Mouse (Mus musculus) retina, postnatal 1 day (tissue): ENCODE data around the gene Sp6.
A peak's percentile ranks its signal among the peaks of the same experiment; 100 is the strongest.

ENCODE experiments used
- DNase-seq: peaks from one replicate; pipeline ENCODE4 v3.0.0-alpha.2; 2012

The Sp6 gene

DNA sequence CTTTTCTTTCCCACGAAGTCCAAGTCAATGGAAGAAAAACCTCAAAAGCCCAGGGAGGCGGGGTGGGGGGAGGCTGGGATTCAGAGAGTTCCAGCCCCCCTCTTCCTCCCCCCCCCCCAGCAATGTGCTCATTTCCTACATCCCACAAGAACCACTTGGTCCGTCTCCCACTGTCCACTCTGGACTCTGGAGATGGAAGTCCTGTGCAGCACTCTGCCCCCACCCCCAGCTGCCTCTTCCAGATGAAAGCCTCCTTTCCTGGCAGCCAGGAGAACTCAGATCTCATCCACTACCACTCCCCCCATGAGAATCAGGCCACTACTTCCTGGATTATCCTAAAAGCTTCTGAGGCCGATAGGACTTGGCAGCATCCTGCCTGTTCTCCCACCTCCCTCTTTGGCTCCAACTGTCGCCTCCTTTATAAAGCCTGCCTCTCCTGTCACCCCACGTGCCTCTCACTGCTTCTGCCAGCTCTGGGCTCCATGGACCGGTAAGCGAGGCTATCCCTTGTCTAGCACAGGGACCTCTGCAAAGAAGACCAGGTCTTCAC is at the start of gene Sp6:
Sp6 (plus strand) TSS at position 274 of the 550 bp plus-strand sequence.
- peak; percentile 64 for DNase-seq

DNA sequence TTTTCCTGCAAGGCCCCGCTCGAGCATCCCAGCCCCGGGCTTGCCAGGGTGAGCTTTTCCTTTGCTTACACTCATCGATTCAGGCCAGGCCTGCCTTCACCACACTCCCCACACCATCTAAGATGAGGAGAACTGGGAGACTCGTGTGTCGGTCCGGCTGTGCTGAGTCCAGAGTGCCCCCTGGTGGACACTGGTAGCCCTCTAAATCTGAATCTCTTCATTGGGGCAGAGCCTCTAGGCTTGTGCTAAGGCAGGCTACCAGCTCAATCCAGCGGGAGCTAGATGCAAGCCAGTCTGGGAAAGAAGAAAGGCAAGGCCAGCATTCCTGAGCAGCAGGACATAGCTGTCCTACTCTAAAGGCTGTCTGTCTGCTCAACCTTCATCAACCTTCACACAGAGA is 49.6 kb upstream of the Sp6 start:
- DNase-seq, result peak; percentile 85

- DNase-seq, result no peak
Observed at GRCm38 (mm10) chr11:96966172-96966571, 47.0 kb upstream of the Sp6 start.

DNA sequence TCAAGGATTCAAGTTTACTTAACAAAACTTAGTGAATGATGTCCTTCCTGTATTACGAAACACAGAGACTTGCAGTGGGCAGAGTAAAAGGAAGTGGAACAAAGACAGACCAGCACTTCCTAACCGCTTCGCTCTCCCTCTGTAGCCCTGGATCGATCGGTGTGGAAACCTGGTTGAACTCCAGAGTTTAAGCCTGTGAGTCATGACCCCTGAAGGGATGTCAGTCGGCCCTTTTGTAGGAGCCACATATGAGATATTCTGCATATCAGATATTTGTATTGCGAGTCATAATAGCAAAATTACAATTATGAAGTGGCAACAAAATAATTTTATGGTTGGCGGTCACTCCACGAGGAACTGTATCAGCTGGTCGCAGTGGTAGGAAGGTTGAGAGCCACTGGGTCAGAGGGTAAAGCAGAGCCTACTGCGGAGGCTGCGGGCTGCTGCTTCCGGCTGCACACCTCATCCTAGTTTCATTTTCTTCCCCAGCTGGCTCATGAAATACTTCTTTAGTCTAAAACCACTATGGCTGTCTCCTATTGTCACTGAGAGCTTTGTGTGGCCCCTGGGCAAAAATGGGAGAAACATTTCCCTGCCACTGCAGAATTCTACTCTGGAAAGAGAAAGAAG is 46.2 kb upstream of the Sp6 start:
- no peak for DNase-seq

GRCm38 (mm10) chr11:96967544-96968269 is 45.5 kb upstream of the Sp6 start:
- no peak for DNase-seq

DNA sequence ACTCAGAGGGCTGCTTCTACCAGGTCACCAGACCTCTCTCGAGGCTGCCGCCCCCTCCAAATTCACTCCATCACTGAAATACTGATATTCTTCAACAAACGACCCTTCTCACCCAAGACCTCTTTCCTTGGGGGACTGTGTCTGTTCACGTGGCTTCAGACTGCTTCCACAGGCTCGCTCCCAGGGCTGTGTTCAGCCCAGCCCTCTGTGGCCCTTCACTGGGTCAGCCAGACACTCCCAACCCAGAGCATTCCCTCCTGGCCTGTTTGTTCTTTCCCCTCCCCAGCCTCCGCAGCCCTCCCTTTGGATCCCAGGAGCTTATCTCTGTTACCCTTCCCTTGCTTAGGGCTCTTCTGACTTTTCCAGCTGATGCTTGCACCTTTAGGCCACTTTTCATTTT is 44.7 kb upstream of the Sp6 start:
- DNase-seq, result no peak

DNA sequence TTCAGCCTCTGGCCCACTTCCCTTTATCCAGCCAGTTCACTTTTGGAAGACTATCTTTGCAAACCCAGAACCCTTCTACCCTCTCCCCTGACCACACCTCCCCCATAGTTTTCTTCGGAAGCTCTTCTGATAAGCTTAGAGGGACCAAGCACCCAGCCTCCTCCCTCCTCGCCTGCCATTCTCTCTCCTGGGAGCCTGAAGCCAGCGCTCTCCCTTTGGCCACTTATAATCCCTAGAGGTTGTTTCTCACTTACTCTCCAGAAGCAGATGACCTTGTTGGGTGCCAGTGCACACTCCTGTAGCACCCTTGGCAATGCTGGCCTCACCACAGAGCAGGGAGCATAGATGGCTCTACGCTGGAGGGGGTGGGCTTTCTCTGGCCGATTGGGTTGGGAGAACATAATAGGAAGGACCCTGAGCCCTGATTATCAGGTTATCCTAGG is 43.9 kb upstream of the Sp6 start:
- DNase-seq, result no peak

- DNase-seq, result no peak
Observed at GRCm38 (mm10) chr11:96969746-96970145, 43.4 kb upstream of the Sp6 start.

- DNase-seq, result no peak
Observed at GRCm38 (mm10) chr11:96970341-96970740, 42.9 kb upstream of the Sp6 start.

GRCm38 (mm10) chr11:96972906-96973305 is 40.3 kb upstream of the Sp6 start:
- no peak for DNase-seq

DNA sequence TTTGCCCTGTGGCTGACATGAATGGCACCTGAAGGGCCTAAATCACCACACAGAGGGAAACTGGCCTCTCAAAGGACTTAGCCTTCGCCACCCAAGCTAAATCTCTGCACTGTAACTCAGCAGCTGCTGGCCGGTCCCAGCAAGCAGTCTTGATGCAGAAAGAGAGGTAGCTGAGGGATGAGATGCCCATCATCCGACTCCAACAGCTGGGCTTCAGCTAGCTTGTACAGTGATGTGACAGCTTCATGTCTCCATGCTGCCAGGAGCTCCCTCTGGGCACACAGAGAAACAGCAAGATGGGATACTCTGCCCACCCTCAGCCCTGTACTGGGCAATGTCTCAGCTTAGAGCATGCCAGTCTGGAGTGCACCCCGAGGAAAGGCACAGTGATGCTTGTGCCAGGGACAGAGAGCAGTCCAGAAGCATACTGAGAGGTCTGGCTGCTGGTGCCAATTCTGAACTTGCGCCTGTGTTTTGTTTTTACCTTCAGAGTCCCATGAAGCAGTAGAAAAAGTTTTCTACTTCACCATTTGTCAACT is 39.7 kb upstream of the Sp6 start:
- DNase-seq, result no peak

DNA sequence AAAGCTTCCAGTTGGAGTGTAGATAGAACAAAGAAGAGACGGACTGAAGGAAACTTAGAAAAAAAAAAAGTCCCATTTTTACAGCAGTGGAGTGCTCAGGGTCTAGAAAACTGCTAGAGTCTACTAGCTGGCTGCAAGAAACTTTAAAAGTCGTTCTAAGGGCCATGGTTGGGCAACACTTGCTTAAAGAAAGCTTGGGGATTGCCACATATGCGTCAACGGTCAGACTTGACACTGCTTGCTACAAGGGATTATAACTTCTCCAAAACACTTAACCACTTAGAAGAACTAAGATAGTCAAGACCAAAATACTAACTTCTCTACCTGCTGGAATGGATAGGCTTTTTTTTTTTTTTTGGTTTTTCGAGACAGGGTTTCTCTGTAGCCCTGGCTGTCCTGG is 38.4 kb upstream of the Sp6 start:
- no peak for DNase-seq

- peak; percentile 51 for DNase-seq
Observed at GRCm38 (mm10) chr11:96975511-96976378, 37.4 kb upstream of the Sp6 start.

- no peak for DNase-seq
Observed at GRCm38 (mm10) chr11:96976379-96976687, 36.9 kb upstream of the Sp6 start.

DNA sequence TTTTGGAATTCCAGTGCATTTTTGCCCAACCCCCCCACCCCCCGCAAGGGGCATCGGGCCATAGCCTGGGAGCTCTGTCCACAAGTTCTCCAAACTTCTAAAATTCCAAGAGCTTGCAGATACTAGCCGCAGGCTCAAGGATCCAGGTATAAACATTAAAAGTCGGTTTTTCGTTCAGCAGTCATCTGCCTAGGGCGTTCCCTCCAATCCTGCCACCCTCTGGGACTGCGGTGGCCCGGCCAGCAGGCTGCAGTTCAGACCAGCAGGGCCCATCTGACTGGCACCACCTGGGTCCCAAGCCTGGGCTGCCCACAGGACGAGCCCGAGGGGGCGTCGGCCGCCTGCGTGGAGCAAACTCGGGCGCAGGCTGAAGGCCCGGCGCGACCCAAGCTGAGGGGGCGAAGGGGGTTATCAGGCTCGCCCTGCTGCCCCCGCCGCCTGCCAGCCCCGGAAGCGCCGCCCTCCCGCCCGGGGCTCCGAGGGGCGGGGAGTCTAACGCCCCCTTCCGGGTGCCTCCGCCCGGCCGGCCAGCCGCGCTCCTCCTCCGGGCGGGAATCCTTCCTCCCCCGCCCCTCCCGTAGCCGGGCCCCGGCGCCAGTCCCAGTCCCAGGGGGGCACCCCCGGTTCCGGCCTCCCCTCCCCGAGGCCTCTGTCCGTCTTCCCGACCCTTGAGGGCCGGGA is 36.1 kb upstream of the Sp6 start:
- DNase-seq, result peak; percentile 95

GRCm38 (mm10) chr11:96977606-96978400 is 35.4 kb upstream of the Sp6 start:
- DNase-seq, result peak; percentile 100

GRCm38 (mm10) chr11:96978401-96979246 is 34.6 kb upstream of the Sp6 start:
- DNase-seq, result no peak

DNA sequence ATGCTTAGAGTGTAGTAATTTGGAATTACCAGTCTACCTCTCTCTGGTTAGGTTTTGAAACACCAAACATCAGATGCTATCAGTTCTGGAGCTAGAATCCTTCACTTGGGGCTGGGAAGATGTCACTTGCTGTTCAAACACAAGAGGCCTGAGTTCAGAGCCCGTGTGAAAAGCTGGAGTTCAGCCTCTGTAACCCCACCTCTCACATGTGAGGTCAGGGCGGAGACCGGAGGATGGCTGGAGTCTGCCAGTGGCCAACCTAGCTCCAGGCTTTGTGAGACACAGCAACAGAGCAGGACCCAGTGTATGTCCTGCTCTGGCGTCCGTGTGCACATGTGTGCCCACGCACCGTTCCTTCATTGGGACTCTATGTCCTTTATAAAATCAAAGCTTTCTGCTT is 33.9 kb upstream of the Sp6 start:
- no peak for DNase-seq

DNA sequence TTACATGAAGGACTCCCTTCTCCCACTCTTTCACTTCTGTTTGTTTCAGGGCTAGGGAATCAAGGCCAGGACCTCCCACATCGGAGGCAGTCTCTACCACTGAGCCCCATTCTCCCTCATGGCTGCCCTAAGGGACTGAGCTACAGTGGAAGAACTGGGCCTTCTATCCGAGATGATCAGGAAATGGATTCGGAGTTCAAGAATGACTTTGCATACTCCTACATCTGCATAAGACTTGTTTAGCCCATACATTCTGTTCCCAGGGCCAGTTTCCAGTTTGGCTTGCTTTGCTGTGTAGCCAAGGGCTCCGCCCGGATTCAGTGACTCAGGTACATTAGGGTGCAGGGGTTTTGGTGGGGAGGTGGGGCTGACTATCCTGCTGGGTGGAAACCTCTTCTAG is 33.2 kb upstream of the Sp6 start:
- no peak for DNase-seq

DNA sequence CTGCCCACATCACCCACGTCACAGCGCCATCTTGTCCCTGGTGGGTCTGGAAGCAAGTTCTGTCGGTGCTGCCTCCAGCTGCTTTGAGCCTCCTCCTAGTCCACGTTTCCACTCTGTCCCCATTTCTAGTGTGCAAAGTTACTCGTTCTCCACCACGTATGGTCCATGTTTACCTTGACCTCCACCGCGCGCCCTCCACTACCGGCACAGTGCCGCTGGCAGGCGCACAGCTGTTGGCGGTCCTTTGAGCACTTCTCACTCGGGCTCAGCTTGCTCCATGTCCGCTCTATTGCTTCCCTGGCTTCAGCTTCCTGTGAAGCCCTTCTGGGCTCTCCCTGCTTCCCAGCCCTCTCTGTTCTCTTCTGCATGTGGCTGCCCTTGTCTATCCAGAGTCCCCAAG is 31.7 kb upstream of the Sp6 start:
- DNase-seq, result no peak

DNA sequence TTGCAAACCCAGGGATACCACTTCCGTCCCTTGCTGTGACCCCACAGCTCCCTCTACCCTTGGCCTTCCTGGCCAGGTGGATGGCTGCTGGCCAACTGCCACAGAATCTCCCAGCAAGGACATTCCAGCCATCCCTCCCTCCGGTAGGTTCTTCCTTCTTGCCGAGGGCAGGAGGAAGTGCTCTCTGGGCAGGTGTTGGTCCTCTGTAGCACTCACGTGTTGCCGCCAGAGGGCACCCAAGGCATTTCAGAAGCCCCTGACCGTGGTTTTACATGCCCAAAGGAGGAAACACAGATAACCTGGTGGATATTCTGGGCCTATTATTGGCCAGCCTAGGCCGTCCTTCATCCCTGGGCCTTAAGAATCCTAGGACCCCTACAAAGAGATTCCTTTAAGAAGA is 30.8 kb upstream of the Sp6 start:
- DNase-seq, result peak; percentile 88
